ENCODE assay signal across 15 mouse cellular contexts in genomic region chr16:81437091-81437867, GRCm38 (mm10).
DNase-seq lines count a peak whose midpoint lies in the region; ATAC-seq and TF ChIP-seq lines count a peak whose summit lies in the region.
"Had no signal": no experiment of that assay in that cellular context is flagged by ENCODE, and none has a peak within 500 bp of the region (broad histone marks: within the 10 kb centered on the region; RNA-seq: fewer than 3 reads in every experiment).

No protein-coding gene starts in this region.

- H3K36me3 ChIP-seq in liver, embryonic 11.5 days (ENCODE audit: control insufficient read depth, insufficient read depth, low read length): no peaks in the 10 kb centered on the region
- no peaks in the 10 kb centered on the region for H3K36me3 ChIP-seq in liver, embryonic 15.5 days (replicated peaks)
- H3K36me3 ChIP-seq: limb, embryonic 15.5 days had no signal

- no peak overlapping the region for H3K9ac ChIP-seq in liver, embryonic 11.5 days (ENCODE audit: low read depth, low read length)
- no peak overlapping the region for H3K9ac ChIP-seq in liver, embryonic 15.5 days
- H3K9ac ChIP-seq: limb, embryonic 15.5 days had no signal

- no peak for TF ChIP-seq CTCF in bone marrow macrophage, adult 2 months (IDR thresholded peaks at IDR 0.05; ENCODE audit: low read depth, low read length)

- H3K27ac ChIP-seq in liver, embryonic 11.5 days (ENCODE audit: low read depth, low read length): no peak overlapping the region
- H3K27ac ChIP-seq in bone marrow macrophage, adult 2 months (ENCODE audit: insufficient read depth, low read depth, low read length): peak overlapping the region; percentile 62
- no peak overlapping the region for H3K27ac ChIP-seq in liver, embryonic 15.5 days (replicated peaks)
- H3K27ac ChIP-seq: limb, embryonic 15.5 days; stomach, postnatal 0 days had no signal

- no peaks in the 10 kb centered on the region for H3K27me3 ChIP-seq in liver, embryonic 11.5 days (replicated peaks; ENCODE audit: control insufficient read depth, insufficient read depth, low read length)
- H3K27me3 ChIP-seq in liver, embryonic 15.5 days: no peaks in the 10 kb centered on the region
- H3K27me3 ChIP-seq: CH12.LX; limb, embryonic 15.5 days had no signal

- 63% methylated on average over 5 of the region's 5 CpGs for WGBS in liver, embryonic 11.5 days
- 35% methylated on average over 5 of the region's 5 CpGs for WGBS in liver, embryonic 15.5 days (ENCODE audit: insufficient replicate concordance)

- H3K4me1 ChIP-seq in liver, embryonic 11.5 days (replicated peaks; ENCODE audit: control insufficient read depth, insufficient read depth, low read length): no peaks in the 10 kb centered on the region
- peaks cover 16% of the 10 kb centered on the region for H3K4me1 ChIP-seq in bone marrow macrophage, adult 2 months (ENCODE audit: control insufficient read depth, insufficient read depth, low read length)
- no peaks in the 10 kb centered on the region for H3K4me1 ChIP-seq in liver, embryonic 15.5 days (replicated peaks)
- H3K4me1 ChIP-seq: limb, embryonic 15.5 days had no signal

- no peaks in the 10 kb centered on the region for H3K9me3 ChIP-seq in liver, embryonic 11.5 days (ENCODE audit: control insufficient read depth, low read length)
- H3K9me3 ChIP-seq in liver, embryonic 15.5 days (replicated peaks): no peaks in the 10 kb centered on the region
- H3K9me3 ChIP-seq: limb, embryonic 15.5 days had no signal

- H3K4me2 ChIP-seq in liver, embryonic 11.5 days: no peak overlapping the region
- H3K4me2 ChIP-seq in liver, embryonic 15.5 days: no peak overlapping the region
- H3K4me2 ChIP-seq: limb, embryonic 15.5 days had no signal

- peak; percentile 26 for DNase-seq in liver
- DNase-seq in liver, embryonic 11.5 days (ENCODE audit: low spot score): no peak
- no peak for DNase-seq in cerebellum, adult 8-10 months
- DNase-seq in layer of hippocampus, postnatal 10 days (ENCODE audit: low spot score in 2 of 2): no peak
- DNase-seq: adrenal gland, postnatal 10 days; cerebellum, adult 11 months; kidney, postnatal 14 days; right cerebral cortex, postnatal 4 days had no signal

- no peak overlapping the region for H3K4me3 ChIP-seq in liver, embryonic 11.5 days (ENCODE audit: low read depth, low read length)
- no peak overlapping the region for H3K4me3 ChIP-seq in bone marrow macrophage, adult 2 months (ENCODE audit: insufficient read depth, low read length)
- no peak overlapping the region for H3K4me3 ChIP-seq in liver, embryonic 15.5 days (replicated peaks)
- H3K4me3 ChIP-seq: erythroblast, embryonic 14.5 days; limb, embryonic 15.5 days had no signal

- ATAC-seq in liver, embryonic 11.5 days (replicated peaks; ENCODE audit: low FRiP score): no peak
- ATAC-seq in liver, embryonic 15.5 days (ENCODE audit: insufficient read depth): peak; percentile 44; the same call in 1 of the 2 replicates
- peak; percentile 93 for ATAC-seq in monocyte, adult 5-6 weeks (replicated peaks; ENCODE audit: insufficient number of reproducible peaks, low FRiP score, low TSS enrichment, poor library complexity, severe bottlenecking)

- no peak for TF ChIP-seq POLR2A in bone marrow macrophage, adult 2 months (IDR thresholded peaks at IDR 0.05; ENCODE audit: borderline replicate concordance, low read depth, low read length)
